Mouse (Mus musculus) lung, adult 2 months (tissue): ENCODE measurements around the gene Mrto4.

Source experiments
- CTCF ChIP-seq: fragments of 200-500 bp; IDR thresholded peaks from 2 replicates; pipeline ENCODE4 v1.5.1; 2011; ENCODE audit warnings: mild to moderate bottlenecking, low read length, control low read depth; ENCODE audit not compliant: insufficient read depth
- POLR2A ChIP-seq: fragments of 200-500 bp; IDR thresholded peaks from 2 replicates; pipeline ENCODE4 v1.6.1; 2011; ENCODE audit warnings: low read depth, mild to moderate bottlenecking, control low read depth, low read length, borderline replicate concordance; ENCODE audit errors: extremely low read depth

- TF ChIP-seq CTCF (no peak), POLR2A (no peak)
Measured at GRCm38 (mm10) chr4:139386869-139387319, 34.5 kb upstream of the Mrto4 start.
